Mouse (Mus musculus) CH12.LX (cell line): Measurements from ENCODE around the gene Drc7.

ENCODE experiments used
- CTCF ChIP-seq, 2 experiments: IDR thresholded peaks in 1 of 2; conservative IDR thresholded peaks in 1 of 2; 2 replicates each; pipeline ENCODE4 v1.5.1; 2011 to 2012; ENCODE audit warnings: low read depth in 2 of 2, low read length in 2 of 2, improper control_type of control experiment in 1 of 2, inconsistent platforms in 1 of 2, mild to moderate bottlenecking in 1 of 2, moderate library complexity in 1 of 2
- EP300 ChIP-seq: IDR thresholded peaks from 2 replicates; pipeline ENCODE4 v1.6.1; 2011; ENCODE audit warnings: low read length, improper control_type of control experiment
- JUND ChIP-seq: conservative IDR thresholded peaks from 2 replicates; pipeline ENCODE4 v1.6.1; 2011; ENCODE audit warnings: low read depth, low read length, improper control_type of control experiment
- MAFK ChIP-seq: IDR thresholded peaks from 2 replicates; pipeline ENCODE4 v1.6.1; 2011; ENCODE audit warnings: low read length, improper control_type of control experiment; ENCODE audit not compliant: insufficient replicate concordance
- MAZ ChIP-seq: IDR thresholded peaks from 2 replicates; pipeline ENCODE4 v1.6.1; 2012; ENCODE audit warnings: low read depth, mild to moderate bottlenecking, inconsistent platforms, low read length, improper control_type of control experiment, moderate library complexity
- MXI1 ChIP-seq: IDR thresholded peaks from 2 replicates; pipeline ENCODE4 v1.6.1; 2011; ENCODE audit warnings: mild to moderate bottlenecking, low read depth, low read length, improper control_type of control experiment
- POLR2A ChIP-seq: IDR thresholded peaks from 2 replicates; pipeline ENCODE4 v1.6.1; 2011; ENCODE audit warnings: low read depth, mild to moderate bottlenecking, improper control_type of control experiment, low read length
- TBP ChIP-seq: conservative IDR thresholded peaks from 2 replicates; pipeline ENCODE4 v1.6.1; 2011; ENCODE audit warnings: low read depth, low read length, improper control_type of control experiment
- UBTF ChIP-seq: IDR thresholded peaks from 2 replicates; pipeline ENCODE4 v1.6.1; 2012; ENCODE audit warnings: low read depth, mild to moderate bottlenecking, inconsistent platforms, low read length, improper control_type of control experiment, moderate library complexity

GRCm38 (mm10) chr8:95054438-95054837, 465 bp upstream of the Drc7 start:
- TF ChIP-seq TBP, result no peak
- no peak for TF ChIP-seq POLR2A
- no peak for TF ChIP-seq UBTF
- TF ChIP-seq MXI1, result no peak
- TF ChIP-seq MAFK, result no peak
- no peak for TF ChIP-seq MAZ
- TF ChIP-seq EP300, result no peak
- no peak for TF ChIP-seq JUND
- no peak for TF ChIP-seq CTCF (conservative IDR thresholded peaks at IDR 0.05 in 1 of 2, IDR thresholded peaks at IDR 0.05 in 1 of 2; ENCODE audit: low read depth in 2 of 2, low read length in 2 of 2)
